Mouse (Mus musculus) left cerebral cortex, postnatal 14 days (tissue): ENCODE results near the gene Spryd3. TPM values are rescaled to one million over a fixed set of nuclear protein-coding genes. Genes with fewer than 3 reads are reported as not detected.
"Not testable (repeated sequence)": the region's sequence is repeated elsewhere in the genome, so short reads cannot be mapped to it uniquely, and the experiment has no call there.

ENCODE experiments used
- DNase-seq, 2 experiments: peaks; one replicate each; pipeline ENCODE4 v3.0.0; 2021 to 2022; ENCODE audit warnings: low spot score in 2 of 2, mixed read lengths in 1 of 2
- intact Hi-C: fragments of 180-260 bp; cut with DNase I; formaldehyde crosslinking; loops from one replicate; pipeline ENCODE4 v1.15.1; 2025
- total RNA-seq, 2 experiments: library from RNA; stranded (reverse); gene quantifications; 2 replicates each; pipeline ENCODE4 v1.2.3; 2021

Gene Spryd3
- total RNA-seq, 2 experiments from 2014 or later: 143 to 152 TPM

GRCm38 (mm10) chr15:102082148-102082547 is 53.9 kb downstream of the Spryd3 start:
- intact Hi-C loops: no loop called here
- no peak for DNase-seq

- intact Hi-C loops: no loop called here
- DNase-seq: no peak
These were observed 55.6 kb downstream of the Spryd3 start for GRCm38 (mm10) chr15:102080429-102080828.

GRCm38 (mm10) chr15:102079924-102080323 is 56.1 kb downstream of the Spryd3 start:
- intact Hi-C loops: not testable (repeated sequence)

GRCm38 (mm10) chr15:102079221-102079620 is 56.8 kb downstream of the Spryd3 start:
- DNase-seq: no peak
- intact Hi-C loops: no loop called here

More at GRCm38 (mm10) chr15:102079924-102080323, 56.1 kb downstream of the Spryd3 start:
- DNase-seq: not testable (repeated sequence)

GRCm38 (mm10) chr15:102077111-102077677 is 58.8 kb downstream of the Spryd3 start:
- no peak for DNase-seq
- intact Hi-C loops: no loop called here

GRCm38 (mm10) chr15:102074876-102075585 is 61.0 kb downstream of the Spryd3 start:
- intact Hi-C loops: no loop called here
- no peak for DNase-seq

- DNase-seq: peak; percentile 64 to 68
- intact Hi-C loops: no loop called here
These were observed 61.8 kb downstream of the Spryd3 start for GRCm38 (mm10) chr15:102074070-102074731.

- DNase-seq: peak; percentile 99 to 100
- intact Hi-C loops: no loop called here
These were observed 62.4 kb downstream of the Spryd3 start, which contains the start of gene Eif4b for GRCm38 (mm10) chr15:102073559-102074069. Eif4b (plus strand) TSS chr15:102073773.

GRCm38 (mm10) chr15:102072963-102073558 is 63.0 kb downstream of the Spryd3 start:
- intact Hi-C loops: no loop called here
- DNase-seq: no peak

- intact Hi-C loops: no loop called here
- no peak for DNase-seq
These were observed 65.3 kb downstream of the Spryd3 start for GRCm38 (mm10) chr15:102070476-102071467.

Other genes with a start within 250 kb of the Spryd3 start
- not detected for gene Krt76, start 243.3 kb downstream of the Spryd3 start, total RNA-seq
- gene Krt4, start 211.5 kb downstream of the Spryd3 start, total RNA-seq: not detected
- gene Krt79, start 195.9 kb downstream of the Spryd3 start, total RNA-seq: not detected
- gene Krt78, start 181.9 kb downstream of the Spryd3 start, total RNA-seq: not detected
- gene Krt8, start 131.8 kb downstream of the Spryd3 start, total RNA-seq: not detected
- under 1 TPM; 0.24 to 0.85 TPM for gene Krt18, start 108.1 kb downstream of the Spryd3 start, total RNA-seq
- 100 to 1,000 TPM; 167 to 168 TPM for gene Eif4b, start 62.5 kb downstream of the Spryd3 start, total RNA-seq
- 10 to 100 TPM; 14.4 to 18.5 TPM for gene Tns2, start 35.8 kb downstream of the Spryd3 start, total RNA-seq
- gene Igfbp6, start 8.1 kb upstream of the Spryd3 start, total RNA-seq: 10 to 100 TPM; 11.9 to 13.5 TPM
- gene Soat2, start 14.3 kb upstream of the Spryd3 start, total RNA-seq: not detected
- 10 to 100 TPM; 55.2 to 61.6 TPM for gene Zfp740, start 67.0 kb upstream of the Spryd3 start, total RNA-seq
- gene Csad, start 68.5 kb upstream of the Spryd3 start, total RNA-seq: 10 to 100 TPM; 29.7 to 30.4 TPM
- 1 to 10 TPM in 1 of 2 experiments, under 1 TPM in 1; 0.99 to 1.2 TPM for gene Itgb7, start 95.7 kb upstream of the Spryd3 start, total RNA-seq
- 1 to 10 TPM; 8.3 to 9.4 TPM for gene Rarg, start 121.3 kb upstream of the Spryd3 start, total RNA-seq
- gene Gm9918, start 134.3 kb upstream of the Spryd3 start, total RNA-seq: not detected
- 10 to 100 TPM; 36.8 to 40.6 TPM for gene Mfsd5, start 143.2 kb upstream of the Spryd3 start, total RNA-seq
- 1 to 10 TPM; 1.8 to 2.3 TPM for gene Espl1, start 160.0 kb upstream of the Spryd3 start, total RNA-seq
- 100 to 1,000 TPM; 313 to 315 TPM for gene Pfdn5, start 189.9 kb upstream of the Spryd3 start, total RNA-seq
- 10 to 100 TPM; 48.2 to 51.4 TPM for gene Myg1, start 195.5 kb upstream of the Spryd3 start, total RNA-seq
- 10 to 100 TPM; 17.5 to 18.8 TPM for gene Aaas, start 214.5 kb upstream of the Spryd3 start, total RNA-seq
- under 1 TPM; 0.26 to 0.53 TPM for gene Sp7, start 230.9 kb upstream of the Spryd3 start, total RNA-seq